Mouse (Mus musculus) heart, postnatal 0 days (tissue): ENCODE results near the gene Siah2. TPM values are rescaled to one million over a fixed set of nuclear protein-coding genes. Genes with fewer than 3 reads are reported as not detected.

ENCODE experiments used
- ATAC-seq: fragments of 200-750 bp; cut with Nextera tagmentation; 2 replicates; pipeline ENCODE4 v1.8.0; 2017; ENCODE audit warnings: low read depth, moderate number of reproducible peaks, moderate library complexity; ENCODE audit not compliant: insufficient read depth
- DNase-seq: peaks from one replicate; pipeline ENCODE4 v3.0.0-alpha.2; 2016; ENCODE audit warnings: low spot score
- H3K27ac ChIP-seq: fragments of 300-500 bp; sonication (generic); 2 replicates; pipeline ENCODE4 v1.5.1; 2014; ENCODE audit warnings: low read depth, mild to moderate bottlenecking
- H3K27me3 ChIP-seq: fragments of 300-500 bp; sonication (generic); 2 replicates; pipeline ENCODE4 v1.6.1; 2014; ENCODE audit warnings: low read length, mixed read lengths; ENCODE audit not compliant: control insufficient read depth, insufficient read depth
- H3K36me3 ChIP-seq: fragments of 300-500 bp; sonication (generic); replicated peaks from 2 replicates; pipeline ENCODE4 v1.6.1; 2014; ENCODE audit warnings: low read length, mixed read lengths; ENCODE audit not compliant: control insufficient read depth, insufficient read depth
- H3K4me1 ChIP-seq: fragments of 300-500 bp; sonication (generic); 2 replicates; pipeline ENCODE4 v1.6.1; 2014; ENCODE audit warnings: antibody characterized with exemption; ENCODE audit not compliant: control insufficient read depth, insufficient read depth
- H3K4me2 ChIP-seq: fragments of 300-500 bp; sonication (generic); 2 replicates; pipeline ENCODE4 v1.6.1; 2014; ENCODE audit warnings: low read depth, mild to moderate bottlenecking, low read length, moderate library complexity
- H3K4me3 ChIP-seq: fragments of 300-500 bp; sonication (generic); 2 replicates; pipeline ENCODE4 v1.5.1; 2014; ENCODE audit warnings: low read depth, low read length
- H3K9ac ChIP-seq: fragments of 300-500 bp; sonication (generic); replicated peaks from 2 replicates; pipeline ENCODE4 v1.6.1; 2014; ENCODE audit warnings: low read depth, low read length, mixed read lengths
- H3K9me3 ChIP-seq: fragments of 300-500 bp; sonication (generic); replicated peaks from 2 replicates; pipeline ENCODE4 v1.6.1; 2016; ENCODE audit warnings: low read length; ENCODE audit not compliant: control insufficient read depth
- CTCF ChIP-seq: IDR thresholded peaks from 2 replicates; pipeline ENCODE4 v1.5.1; 2016; ENCODE audit warnings: antibody characterized with exemption, control low read depth, low read depth
- EP300 ChIP-seq: IDR thresholded peaks from 2 replicates; pipeline ENCODE4 v1.6.1; 2016; ENCODE audit warnings: antibody characterized with exemption, low read depth
- WGBS: fragments of 180-500 bp; shearing (Covaris S2); extraction: QIAGEN DNeasy Blood & Tissue Kit; methylation state at CpG from one replicate; pipeline ENCODE4 v1.1.7; 2014; 5-methylcytosine and 5-hydroxymethylcytosine counted together
- polyA plus RNA-seq: library from polyadenylated mRNA; unstranded; fragments of >200 nt; fragmentation: Nextera tagmentation; extraction: Ambion mirVana; gene quantifications from 2 replicates; pipeline ENCODE4 v1.2.1, GENCODE M21; 2015
- total RNA-seq: library from RNA; depleted of rRNA; stranded (reverse); fragments of >200 nt; gene quantifications from 2 replicates; pipeline ENCODE4 v1.2.3, GENCODE M21; 2014; ENCODE audit warnings: low replicate concordance

Gene Siah2
- total and polyA plus RNA-seq, 2 experiments from 2014 or later: 5.1 to 14.5 TPM

GRCm38 (mm10) chr3:58683346-58683745 lies 8.9 kb downstream of the Siah2 start:
- H3K27ac ChIP-seq: no peak overlapping the region
- WGBS: 88% methylated on average over 7 of the region's 7 CpGs
- H3K4me3 ChIP-seq: no peak overlapping the region
- no peak overlapping the region for H3K9ac ChIP-seq
- H3K9me3 ChIP-seq: no peaks in the 10 kb centered on the region
- ATAC-seq (no peak), DNase-seq (no peak)
- no peak for TF ChIP-seq CTCF
- TF ChIP-seq EP300: no peak
- H3K4me1 ChIP-seq: peaks cover 24% of the 10 kb centered on the region
- no peak overlapping the region for H3K4me2 ChIP-seq
- H3K27me3 ChIP-seq: no peaks in the 10 kb centered on the region
- no peaks in the 10 kb centered on the region for H3K36me3 ChIP-seq

GRCm38 (mm10) chr3:58682336-58682735 lies 9.9 kb downstream of the Siah2 start:
- H3K27ac ChIP-seq: no peak overlapping the region
- DNase-seq: no peak
- WGBS: 52% methylated on average over 4 of the region's 4 CpGs
- no peaks in the 10 kb centered on the region for H3K9me3 ChIP-seq
- no peak for ATAC-seq
- H3K4me1 ChIP-seq: peaks cover 24% of the 10 kb centered on the region
- H3K4me2 ChIP-seq: no peak overlapping the region
- TF ChIP-seq CTCF: no peak
- TF ChIP-seq EP300: no peak
- no peaks in the 10 kb centered on the region for H3K27me3 ChIP-seq
- H3K36me3 ChIP-seq: no peaks in the 10 kb centered on the region
- no peak overlapping the region for H3K9ac ChIP-seq
- H3K4me3 ChIP-seq: no peak overlapping the region

- ATAC-seq: no peak
- no peak for TF ChIP-seq CTCF
- TF ChIP-seq EP300: no peak
- H3K4me1 ChIP-seq: peaks cover 24% of the 10 kb centered on the region
- no peaks in the 10 kb centered on the region for H3K36me3 ChIP-seq
- H3K27me3 ChIP-seq: no peaks in the 10 kb centered on the region
- no peaks in the 10 kb centered on the region for H3K9me3 ChIP-seq
- WGBS: 48% methylated on average over 2 of the region's 2 CpGs
- H3K4me2 ChIP-seq: no peak overlapping the region
- no peak overlapping the region for H3K27ac ChIP-seq
- H3K4me3 ChIP-seq: no peak overlapping the region
- no peak for DNase-seq
- no peak overlapping the region for H3K9ac ChIP-seq
Measured at GRCm38 (mm10) chr3:58681831-58682230, 10.4 kb downstream of the Siah2 start.

- Histone ChIP-seq H3K36me3 (0 out of 2 replicates have a peak, but pooled peaks cover 3% of the 10 kb centered on the region), H3K4me2 (no peak overlapping the region), H3K27me3 (no peaks in the 10 kb centered on the region), H3K4me3 (no peak overlapping the region), H3K9ac (no peak overlapping the region), H3K27ac (no peak overlapping the region), H3K4me1 (peaks cover 24% of the 10 kb centered on the region), H3K9me3 (no peaks in the 10 kb centered on the region)
- ATAC-seq (no peak), DNase-seq (no peak)
- 82% methylated on average over 7 of the region's 7 CpGs for WGBS
- TF ChIP-seq EP300 (no peak), CTCF (no peak)
Measured at GRCm38 (mm10) chr3:58680943-58681637, 11.1 kb downstream of the Siah2 start.

GRCm38 (mm10) chr3:58679996-58680395 lies 12.2 kb downstream of the Siah2 start:
- no peak for ATAC-seq
- WGBS: 30% methylated on average over 4 of the region's 4 CpGs
- no peak overlapping the region for H3K4me2 ChIP-seq
- no peaks in the 10 kb centered on the region for H3K27me3 ChIP-seq
- H3K27ac ChIP-seq: no peak overlapping the region; the same call in 1 of the 2 replicates
- TF ChIP-seq CTCF (no peak), EP300 (no peak)
- peaks cover 24% of the 10 kb centered on the region for H3K4me1 ChIP-seq
- no peaks in the 10 kb centered on the region for H3K9me3 ChIP-seq
- peaks cover 14% of the 10 kb centered on the region; the same call in 1 of the 2 replicates for H3K36me3 ChIP-seq
- H3K9ac ChIP-seq: no peak overlapping the region
- no peak for DNase-seq
- no peak overlapping the region for H3K4me3 ChIP-seq

- 58% methylated on average over 2 of the region's 2 CpGs for WGBS
- Histone ChIP-seq H3K27me3 (no peaks in the 10 kb centered on the region), H3K4me2 (no peak overlapping the region), H3K4me3 (no peak overlapping the region), H3K4me1 (peaks cover 24% of the 10 kb centered on the region), H3K9ac (no peak overlapping the region), H3K36me3 (peaks cover 21% of the 10 kb centered on the region), H3K27ac (no peak overlapping the region), H3K9me3 (no peaks in the 10 kb centered on the region)
- DNase-seq (no peak), ATAC-seq (no peak)
- TF ChIP-seq CTCF: no peak
- no peak for TF ChIP-seq EP300
Measured at GRCm38 (mm10) chr3:58678905-58679304, 13.3 kb downstream of the Siah2 start.
